Mouse (Mus musculus) neural tube, embryonic 12.5 days (tissue): ENCODE measurements at regions not wholly inside any gene's neighbourhood (a gene's known extent, or its start where the extent isn't known, plus 50 kb on each side); places are given as distances from the start of the nearest gene placed in this dataset.

Experiments
- ATAC-seq: fragments of 200-750 bp; cut with Nextera tagmentation; 2 replicates; pipeline ENCODE4 v1.8.0; 2017; ENCODE audit warnings: low read depth, mild to moderate bottlenecking, moderate TSS enrichment, moderate library complexity; ENCODE audit not compliant: low FRiP score
- H3K27ac ChIP-seq: fragments of 300-500 bp; sonication (generic); 2 replicates; pipeline ENCODE4 v1.5.1; 2016
- H3K27me3 ChIP-seq: fragments of 300-500 bp; sonication (generic); replicated peaks from 2 replicates; pipeline ENCODE4 v1.6.1; 2016; ENCODE audit warnings: mild to moderate bottlenecking
- H3K36me3 ChIP-seq: fragments of 300-500 bp; sonication (generic); 2 replicates; pipeline ENCODE4 v1.6.1; 2016; ENCODE audit warnings: mild to moderate bottlenecking
- H3K4me1 ChIP-seq: fragments of 300-500 bp; sonication (generic); 2 replicates; pipeline ENCODE4 v1.6.1; 2016
- H3K4me2 ChIP-seq: fragments of 300-500 bp; sonication (generic); replicated peaks from 2 replicates; pipeline ENCODE4 v1.6.1; 2016; ENCODE audit warnings: mild to moderate bottlenecking
- H3K4me3 ChIP-seq: fragments of 300-500 bp; sonication (generic); 2 replicates; pipeline ENCODE4 v1.5.1; 2016
- H3K9ac ChIP-seq: fragments of 300-500 bp; sonication (generic); 2 replicates; pipeline ENCODE4 v1.6.1; 2016; ENCODE audit warnings: mild to moderate bottlenecking
- H3K9me3 ChIP-seq: fragments of 300-500 bp; sonication (generic); 2 replicates; pipeline ENCODE4 v1.6.1; 2016; ENCODE audit warnings: mild to moderate bottlenecking
- WGBS: fragments of 180-500 bp; shearing (Covaris S2); methylation state at CpG from one replicate; pipeline ENCODE4 v1.1.7; 2016; 5-methylcytosine and 5-hydroxymethylcytosine counted together

- no peak overlapping the region for H3K4me3 ChIP-seq
- no peaks in the 10 kb centered on the region for H3K36me3 ChIP-seq
- H3K9me3 ChIP-seq: no peaks in the 10 kb centered on the region
- WGBS: 24% methylated on average over 7 of the region's 7 CpGs
- H3K27me3 ChIP-seq: peaks cover 6% of the 10 kb centered on the region; the same call in 1 of the 2 replicates
- ATAC-seq: no peak
- H3K9ac ChIP-seq: no peak overlapping the region
- H3K4me1 ChIP-seq: peaks cover 34% of the 10 kb centered on the region
- 0 out of 2 replicates have a peak overlapping the region, but pooled peaks have one; percentile 16 for H3K4me2 ChIP-seq
- no peak overlapping the region for H3K27ac ChIP-seq
These were observed 172.2 kb upstream of the Zfp703 start for GRCm38 (mm10) chr8:26804901-26805341.

GRCm38 (mm10) chr8:26805371-26805821 lies 171.7 kb upstream of the Zfp703 start:
- Histone ChIP-seq H3K27me3 (peaks cover 6% of the 10 kb centered on the region; the same call in 1 of the 2 replicates), H3K9ac (no peak overlapping the region), H3K27ac (no peak overlapping the region), H3K36me3 (no peaks in the 10 kb centered on the region), H3K4me2 (no peak overlapping the region), H3K9me3 (no peaks in the 10 kb centered on the region), H3K4me3 (no peak overlapping the region), H3K4me1 (peaks cover 34% of the 10 kb centered on the region)
- no peak for ATAC-seq
- WGBS: 22% methylated on average over 6 of the region's 6 CpGs

GRCm38 (mm10) chr8:26808111-26808651 lies 168.9 kb upstream of the Zfp703 start:
- no peak overlapping the region for H3K27ac ChIP-seq
- H3K9me3 ChIP-seq: no peaks in the 10 kb centered on the region
- H3K4me2 ChIP-seq: peak overlapping the region; percentile 17; the same call in 1 of the 2 replicates
- peaks cover 39% of the 10 kb centered on the region for H3K4me1 ChIP-seq
- 7% methylated on average over 11 of the region's 11 CpGs for WGBS
- no peaks in the 10 kb centered on the region for H3K36me3 ChIP-seq
- no peak overlapping the region for H3K9ac ChIP-seq
- peaks cover 6% of the 10 kb centered on the region; the same call in 1 of the 2 replicates for H3K27me3 ChIP-seq
- no peak for ATAC-seq
- no peak overlapping the region for H3K4me3 ChIP-seq

- peaks cover 6% of the 10 kb centered on the region; the same call in 1 of the 2 replicates for H3K27me3 ChIP-seq
- no peak overlapping the region for H3K4me2 ChIP-seq
- H3K9ac ChIP-seq: no peak overlapping the region
- peaks cover 39% of the 10 kb centered on the region for H3K4me1 ChIP-seq
- no peaks in the 10 kb centered on the region for H3K9me3 ChIP-seq
- no peaks in the 10 kb centered on the region for H3K36me3 ChIP-seq
- no peak overlapping the region for H3K27ac ChIP-seq
- peak; percentile 34; the same call in 1 of the 2 replicates for ATAC-seq
- H3K4me3 ChIP-seq: no peak overlapping the region
- WGBS: 2% methylated on average over 3 of the region's 3 CpGs
These were observed 168.4 kb upstream of the Zfp703 start for GRCm38 (mm10) chr8:26808771-26809170.

GRCm38 (mm10) chr8:26809943-26810342 lies 167.2 kb upstream of the Zfp703 start:
- H3K4me3 ChIP-seq: no peak overlapping the region
- H3K36me3 ChIP-seq: no peaks in the 10 kb centered on the region
- H3K27me3 ChIP-seq: peaks cover 3% of the 10 kb centered on the region; the same call in 1 of the 2 replicates
- 90% methylated on average over 7 of the region's 7 CpGs for WGBS
- H3K9me3 ChIP-seq: no peaks in the 10 kb centered on the region
- no peak overlapping the region for H3K4me2 ChIP-seq
- no peak overlapping the region for H3K27ac ChIP-seq
- H3K9ac ChIP-seq: no peak overlapping the region
- no peak for ATAC-seq
- peaks cover 34% of the 10 kb centered on the region for H3K4me1 ChIP-seq

GRCm38 (mm10) chr8:26811533-26812236 lies 165.4 kb upstream of the Zfp703 start:
- Histone ChIP-seq H3K27ac (no peak overlapping the region), H3K4me2 (no peak overlapping the region), H3K9ac (no peak overlapping the region), H3K36me3 (no peaks in the 10 kb centered on the region), H3K4me1 (peaks cover 29% of the 10 kb centered on the region), H3K9me3 (no peaks in the 10 kb centered on the region), H3K27me3 (no peaks in the 10 kb centered on the region; the same call in 1 of the 2 replicates), H3K4me3 (no peak overlapping the region)
- 77% methylated on average over 12 of the region's 12 CpGs for WGBS
- ATAC-seq: no peak

- Histone ChIP-seq H3K27me3 (no peaks in the 10 kb centered on the region; the same call in 1 of the 2 replicates), H3K4me2 (no peak overlapping the region), H3K36me3 (no peaks in the 10 kb centered on the region), H3K9me3 (no peaks in the 10 kb centered on the region), H3K4me1 (peaks cover 20% of the 10 kb centered on the region), H3K9ac (no peak overlapping the region), H3K4me3 (no peak overlapping the region), H3K27ac (no peak overlapping the region)
- no peak for ATAC-seq
- WGBS: 84% methylated on average over 9 of the region's 9 CpGs
These were observed 163.8 kb upstream of the Zfp703 start for GRCm38 (mm10) chr8:26813198-26813815.

- ATAC-seq: no peak
- H3K36me3 ChIP-seq: no peaks in the 10 kb centered on the region
- no peaks in the 10 kb centered on the region; the same call in 1 of the 2 replicates for H3K27me3 ChIP-seq
- 74% methylated on average over 15 of the region's 15 CpGs for WGBS
- H3K4me3 ChIP-seq: no peak overlapping the region
- peaks cover 11% of the 10 kb centered on the region; the same call in 1 of the 2 replicates for H3K4me1 ChIP-seq
- no peak overlapping the region for H3K27ac ChIP-seq
- no peaks in the 10 kb centered on the region for H3K9me3 ChIP-seq
- no peak overlapping the region for H3K9ac ChIP-seq
- no peak overlapping the region for H3K4me2 ChIP-seq
These were observed 162.0 kb upstream of the Zfp703 start for GRCm38 (mm10) chr8:26815020-26815584.

GRCm38 (mm10) chr8:26816977-26817376 lies 160.1 kb upstream of the Zfp703 start:
- H3K36me3 ChIP-seq: no peaks in the 10 kb centered on the region
- H3K4me2 ChIP-seq: no peak overlapping the region
- no peaks in the 10 kb centered on the region for H3K9me3 ChIP-seq
- WGBS: 73% methylated on average over 7 of the region's 7 CpGs
- no peak overlapping the region for H3K27ac ChIP-seq
- no peak overlapping the region for H3K4me3 ChIP-seq
- no peak for ATAC-seq
- H3K4me1 ChIP-seq: peaks cover 10% of the 10 kb centered on the region; the same call in 1 of the 2 replicates
- H3K9ac ChIP-seq: no peak overlapping the region
- no peaks in the 10 kb centered on the region; the same call in 1 of the 2 replicates for H3K27me3 ChIP-seq

GRCm38 (mm10) chr8:26824189-26824941 lies 152.8 kb upstream of the Zfp703 start:
- Histone ChIP-seq H3K27me3 (no peaks in the 10 kb centered on the region; the same call in 1 of the 2 replicates), H3K4me3 (no peak overlapping the region), H3K4me2 (no peak overlapping the region), H3K27ac (no peak overlapping the region), H3K36me3 (no peaks in the 10 kb centered on the region), H3K4me1 (no peaks in the 10 kb centered on the region), H3K9me3 (no peaks in the 10 kb centered on the region), H3K9ac (no peak overlapping the region)
- no peak for ATAC-seq
- 83% methylated on average over 8 of the region's 8 CpGs for WGBS

- Histone ChIP-seq H3K27me3 (no peaks in the 10 kb centered on the region; the same call in 1 of the 2 replicates), H3K4me1 (peaks cover 7% of the 10 kb centered on the region), H3K4me2 (no peak overlapping the region), H3K36me3 (no peaks in the 10 kb centered on the region), H3K9ac (no peak overlapping the region), H3K4me3 (no peak overlapping the region), H3K27ac (no peak overlapping the region), H3K9me3 (no peaks in the 10 kb centered on the region)
- no peak for ATAC-seq
- WGBS: 42% methylated on average over 10 of the region's 10 CpGs
These were observed 148.7 kb upstream of the Zfp703 start for GRCm38 (mm10) chr8:26828311-26828909.
